Mouse (Mus musculus) heart, adult 2 months (tissue): ENCODE results near the gene Ano5.

ENCODE experiments used
- CTCF ChIP-seq: fragments of 200-600 bp; IDR thresholded peaks from 2 replicates; pipeline ENCODE4 v1.8.1; 2022; ENCODE audit warnings: antibody characterized with exemption, mild to moderate bottlenecking, moderate library complexity
- EP300 ChIP-seq: fragments of 200-500 bp; IDR thresholded peaks from 2 replicates; pipeline ENCODE4 v1.6.1; 2011; ENCODE audit warnings: low read depth, low read length, control low read depth; ENCODE audit not compliant: insufficient read depth
- POLR2A ChIP-seq: fragments of 200-500 bp; IDR thresholded peaks from 2 replicates; pipeline ENCODE4 v1.6.1; 2011; ENCODE audit warnings: mild to moderate bottlenecking, low read depth, low read length, control low read depth; ENCODE audit not compliant: insufficient read depth

GRCm38 (mm10) chr7:51618412-51618811 is 107.6 kb downstream of the Ano5 start:
- TF ChIP-seq CTCF (no peak), POLR2A (no peak), EP300 (no peak)
